Mouse (Mus musculus): ENCODE data around the gene Ccdc57. TPM values are rescaled to one million over a fixed set of nuclear protein-coding genes. Genes with fewer than 3 reads are reported as not detected.
"Not testable (repeated sequence)": the region's sequence is repeated elsewhere in the genome, so short reads cannot be mapped to it uniquely, and the experiment has no call there.

Ccdc57 gene
- polyA plus RNA-seq, 1 experiment from 2014 or later: 6.3 TPM

DNA sequence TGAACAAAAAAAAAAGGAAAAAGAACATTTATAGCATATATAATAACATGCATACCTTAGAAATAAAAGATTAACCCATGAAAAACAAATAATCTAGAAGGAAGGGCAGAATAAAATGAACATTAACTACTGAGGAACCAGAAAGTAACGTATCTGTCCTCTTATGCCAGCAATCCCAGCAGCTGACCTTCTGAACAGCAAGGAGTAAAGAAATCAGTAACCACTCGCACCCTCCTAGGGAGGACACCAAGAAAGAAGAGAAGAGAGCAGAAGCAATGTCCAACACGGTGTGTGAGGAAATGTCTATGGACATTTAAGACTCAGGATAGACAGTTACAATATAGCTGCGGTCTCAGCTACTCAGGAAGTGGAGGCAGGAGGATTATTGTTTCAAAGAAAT lies 49.7 kb downstream of the Ccdc57 start:
- Histone ChIP-seq H3K9me3 (ENCODE audit: control insufficient read depth, low read length) (no peaks in the 10 kb centered on the region), H3K4me2 (ENCODE audit: low read length) (no peak overlapping the region), H3K27me3 (replicated peaks; ENCODE audit: control insufficient read depth, insufficient read depth, low read length) (no peaks in the 10 kb centered on the region), H3K4me1 (ENCODE audit: control insufficient read depth, insufficient read depth, low read depth, low read length) (no peaks in the 10 kb centered on the region), H3K9ac (ENCODE audit: low read depth, low read length) (no peak overlapping the region), H3K27ac (ENCODE audit: low read depth, low read length) (no peak overlapping the region), H3K36me3 (ENCODE audit: control insufficient read depth, insufficient read depth, low read length) (peaks cover 27% of the 10 kb centered on the region), H3K4me3 (ENCODE audit: low read length) (no peak overlapping the region)
- ATAC-seq: no peak
- 92% methylated on average over 4 of the region's 4 CpGs for WGBS

DNA sequence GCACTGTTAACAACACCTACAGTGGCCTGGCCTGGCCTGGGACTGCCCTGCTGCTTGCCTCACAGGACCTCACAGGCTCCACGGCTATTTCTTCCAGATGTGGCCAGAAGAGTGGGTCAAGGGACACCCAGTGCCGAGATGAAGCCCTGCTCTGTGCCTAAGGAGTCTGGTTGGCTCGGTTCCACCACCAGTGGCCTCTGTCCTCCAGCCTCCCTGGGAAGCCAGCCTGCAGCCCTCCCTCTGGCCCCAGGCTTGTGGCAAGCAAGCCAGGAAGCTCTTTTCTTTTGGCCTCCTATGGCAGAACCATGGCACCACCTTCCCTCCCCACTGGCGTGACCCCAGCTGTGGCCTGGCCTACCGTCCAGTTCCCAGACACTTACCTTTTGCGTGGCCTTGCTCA lies 59.5 kb downstream of the Ccdc57 start:
- Histone ChIP-seq H3K4me3 (ENCODE audit: low read length) (no peak overlapping the region), H3K9ac (ENCODE audit: low read depth, low read length) (no peak overlapping the region), H3K4me2 (ENCODE audit: low read length) (no peak overlapping the region), H3K4me1 (ENCODE audit: control insufficient read depth, insufficient read depth, low read depth, low read length) (no peaks in the 10 kb centered on the region), H3K27ac (ENCODE audit: low read depth, low read length) (no peak overlapping the region), H3K36me3 (ENCODE audit: control insufficient read depth, insufficient read depth, low read length) (peaks cover 3% of the 10 kb centered on the region), H3K9me3 (ENCODE audit: control insufficient read depth, low read length) (no peaks in the 10 kb centered on the region), H3K27me3 (replicated peaks; ENCODE audit: control insufficient read depth, insufficient read depth, low read length) (no peaks in the 10 kb centered on the region)
- WGBS: 75% methylated on average over 6 of the region's 6 CpGs
- ATAC-seq: no peak

DNA sequence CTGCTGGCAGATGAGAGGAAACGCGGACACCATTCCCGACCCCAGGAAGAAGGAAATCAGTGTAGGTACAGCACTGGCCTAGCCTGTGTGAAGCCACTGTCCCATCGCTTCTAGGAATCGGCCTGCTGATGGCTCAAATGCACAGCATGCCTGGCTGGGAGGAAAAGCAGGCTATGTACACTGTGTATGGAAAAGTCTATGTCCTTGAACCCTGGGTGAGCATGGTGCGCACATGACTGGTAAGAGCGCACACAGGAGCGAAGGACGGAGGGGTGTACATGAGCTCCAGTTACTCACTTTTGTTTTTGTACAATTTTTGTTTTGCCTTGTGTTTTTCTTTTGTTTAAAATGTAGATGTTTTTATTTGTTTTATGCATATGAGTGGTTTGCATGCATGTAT lies 61.2 kb downstream of the Ccdc57 start:
- no peak for ATAC-seq
- no peak overlapping the region for H3K4me2 ChIP-seq (ENCODE audit: low read length)
- no peak overlapping the region for H3K9ac ChIP-seq (ENCODE audit: low read depth, low read length)
- H3K4me3 ChIP-seq (ENCODE audit: low read length): no peak overlapping the region
- no peak overlapping the region for H3K27ac ChIP-seq (ENCODE audit: low read depth, low read length)
- H3K36me3 ChIP-seq (ENCODE audit: control insufficient read depth, insufficient read depth, low read length): peaks cover 2% of the 10 kb centered on the region; the same call in 1 of the 2 replicates
- no peaks in the 10 kb centered on the region for H3K4me1 ChIP-seq (ENCODE audit: control insufficient read depth, insufficient read depth, low read depth, low read length)
- no peaks in the 10 kb centered on the region for H3K27me3 ChIP-seq (replicated peaks; ENCODE audit: control insufficient read depth, insufficient read depth, low read length)
- no peaks in the 10 kb centered on the region for H3K9me3 ChIP-seq (ENCODE audit: control insufficient read depth, low read length)
- 95% methylated on average over 9 of the region's 9 CpGs for WGBS

DNA sequence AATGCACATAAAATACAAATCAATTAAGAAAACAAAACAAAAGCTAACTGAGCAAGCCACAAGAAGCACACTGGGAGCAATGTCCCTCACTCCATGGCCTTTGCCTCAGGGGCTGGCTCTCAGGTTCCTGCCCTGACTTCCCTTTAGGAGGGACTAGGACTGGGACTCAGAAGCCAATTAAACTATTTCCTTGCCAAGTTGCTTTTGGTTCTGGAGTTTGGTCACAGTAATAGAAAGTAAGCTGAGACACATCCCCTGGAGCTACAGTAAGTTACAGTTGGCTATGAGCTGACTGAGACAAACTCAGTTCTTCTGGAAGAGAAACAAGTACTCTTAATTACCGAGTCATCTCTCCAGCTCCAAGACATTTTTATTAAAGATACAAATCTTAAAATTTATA lies 66.9 kb downstream of the Ccdc57 start:
- no peak for ATAC-seq
- 91% methylated on average over 1 of the region's 1 CpGs for WGBS
- Histone ChIP-seq H3K27me3 (replicated peaks; ENCODE audit: control insufficient read depth, insufficient read depth, low read length) (no peaks in the 10 kb centered on the region), H3K4me1 (ENCODE audit: control insufficient read depth, insufficient read depth, low read depth, low read length) (no peaks in the 10 kb centered on the region), H3K4me3 (ENCODE audit: low read length) (no peak overlapping the region), H3K4me2 (ENCODE audit: low read length) (no peak overlapping the region), H3K36me3 (ENCODE audit: control insufficient read depth, insufficient read depth, low read length) (peaks cover 6% of the 10 kb centered on the region; the same call in 1 of the 2 replicates), H3K27ac (ENCODE audit: low read depth, low read length) (no peak overlapping the region), H3K9ac (ENCODE audit: low read depth, low read length) (no peak overlapping the region), H3K9me3 (ENCODE audit: control insufficient read depth, low read length) (no peaks in the 10 kb centered on the region)

DNA sequence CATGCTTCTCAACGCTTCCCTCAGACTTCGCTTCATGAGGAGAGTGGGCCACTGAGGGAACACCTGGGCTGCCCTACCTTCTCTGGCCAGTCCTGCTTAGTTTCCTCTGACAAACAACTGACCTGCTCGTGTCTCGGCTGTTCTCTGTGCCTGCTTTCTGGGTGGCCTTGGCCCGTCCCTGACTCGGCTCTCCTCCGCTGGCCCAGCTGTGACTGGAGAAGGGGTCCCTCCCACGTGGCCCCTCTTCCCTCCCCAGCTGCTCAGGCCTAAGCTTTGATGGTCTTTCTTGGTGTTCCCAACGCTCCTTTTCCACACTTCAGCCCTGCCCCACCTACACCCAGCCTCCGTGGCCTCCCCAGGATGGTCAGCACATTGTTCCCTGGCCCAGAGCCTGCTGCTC lies 69.9 kb downstream of the Ccdc57 start:
- Histone ChIP-seq H3K36me3 (ENCODE audit: control insufficient read depth, insufficient read depth, low read length) (peaks cover 9% of the 10 kb centered on the region; the same call in 1 of the 2 replicates), H3K4me2 (ENCODE audit: low read length) (no peak overlapping the region), H3K27ac (ENCODE audit: low read depth, low read length) (no peak overlapping the region), H3K9ac (ENCODE audit: low read depth, low read length) (no peak overlapping the region), H3K9me3 (ENCODE audit: control insufficient read depth, low read length) (no peaks in the 10 kb centered on the region), H3K4me3 (ENCODE audit: low read length) (no peak overlapping the region), H3K4me1 (ENCODE audit: control insufficient read depth, insufficient read depth, low read depth, low read length) (no peaks in the 10 kb centered on the region), H3K27me3 (replicated peaks; ENCODE audit: control insufficient read depth, insufficient read depth, low read length) (no peaks in the 10 kb centered on the region)
- WGBS: 84% methylated on average over 10 of the region's 10 CpGs
- ATAC-seq: no peak

DNA sequence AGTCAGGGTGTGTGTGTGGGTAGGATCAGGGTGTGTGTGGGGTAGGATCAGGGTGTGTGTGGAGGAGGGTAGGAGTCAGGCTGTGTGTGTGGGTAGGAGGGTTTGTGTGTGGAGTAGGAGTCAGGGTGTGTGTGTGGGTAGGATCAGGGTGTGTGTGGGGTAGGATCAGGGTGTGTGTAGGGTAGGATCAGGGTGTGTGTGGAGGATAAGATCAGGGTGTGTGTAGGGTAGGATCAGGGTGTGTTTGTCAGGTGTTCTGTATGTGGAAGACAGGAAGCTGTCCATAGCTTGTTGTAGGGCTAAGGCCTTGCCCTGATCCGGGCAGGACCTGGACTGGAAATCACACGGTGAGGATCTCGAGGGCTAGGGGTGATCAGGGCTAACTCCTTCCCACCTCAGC lies 76.7 kb downstream of the Ccdc57 start:
- H3K9ac ChIP-seq (ENCODE audit: low read depth, low read length); H3K9me3 ChIP-seq (ENCODE audit: control insufficient read depth, low read length); H3K4me2 ChIP-seq (ENCODE audit: low read length); H3K4me3 ChIP-seq (ENCODE audit: low read length); H3K4me1 ChIP-seq (ENCODE audit: control insufficient read depth, insufficient read depth, low read depth, low read length); ATAC-seq; H3K27me3 ChIP-seq (replicated peaks; ENCODE audit: control insufficient read depth, insufficient read depth, low read length); H3K36me3 ChIP-seq (ENCODE audit: control insufficient read depth, insufficient read depth, low read length); H3K27ac ChIP-seq (ENCODE audit: low read depth, low read length): not testable (repeated sequence)
- 97% methylated on average over 3 of the region's 3 CpGs for WGBS

DNA sequence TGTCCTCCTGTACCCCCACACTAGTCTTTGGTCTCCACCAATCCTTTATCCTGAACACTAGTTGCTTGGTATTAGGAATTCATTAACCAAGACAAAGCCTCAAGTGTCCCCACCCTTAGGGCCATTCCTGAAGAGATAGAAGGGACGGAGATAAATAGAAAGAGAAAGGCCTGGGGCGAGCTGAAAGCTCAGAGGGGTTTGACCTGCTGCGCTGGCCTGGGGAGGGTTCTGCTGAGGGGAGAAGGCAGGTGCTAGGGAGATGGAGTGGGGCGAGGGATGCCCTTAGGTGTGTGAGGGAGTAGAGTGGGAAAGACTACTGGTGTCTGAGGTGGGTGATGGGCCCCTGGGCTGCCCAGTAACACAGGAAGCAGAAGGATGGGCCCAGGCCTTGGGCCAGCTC lies 78.9 kb downstream of the Ccdc57 start:
- no peaks in the 10 kb centered on the region for H3K27me3 ChIP-seq (replicated peaks; ENCODE audit: control insufficient read depth, insufficient read depth, low read length)
- 0 out of 2 replicates have a peak, but pooled peaks cover 4% of the 10 kb centered on the region for H3K36me3 ChIP-seq (ENCODE audit: control insufficient read depth, insufficient read depth, low read length)
- no peak overlapping the region for H3K27ac ChIP-seq (ENCODE audit: low read depth, low read length)
- ATAC-seq: no peak
- no peak overlapping the region for H3K4me2 ChIP-seq (ENCODE audit: low read length)
- 71% methylated on average over 4 of the region's 4 CpGs for WGBS
- no peaks in the 10 kb centered on the region for H3K4me1 ChIP-seq (ENCODE audit: control insufficient read depth, insufficient read depth, low read depth, low read length)
- no peaks in the 10 kb centered on the region for H3K9me3 ChIP-seq (ENCODE audit: control insufficient read depth, low read length)
- H3K9ac ChIP-seq (ENCODE audit: low read depth, low read length): no peak overlapping the region
- H3K4me3 ChIP-seq (ENCODE audit: low read length): no peak overlapping the region

DNA sequence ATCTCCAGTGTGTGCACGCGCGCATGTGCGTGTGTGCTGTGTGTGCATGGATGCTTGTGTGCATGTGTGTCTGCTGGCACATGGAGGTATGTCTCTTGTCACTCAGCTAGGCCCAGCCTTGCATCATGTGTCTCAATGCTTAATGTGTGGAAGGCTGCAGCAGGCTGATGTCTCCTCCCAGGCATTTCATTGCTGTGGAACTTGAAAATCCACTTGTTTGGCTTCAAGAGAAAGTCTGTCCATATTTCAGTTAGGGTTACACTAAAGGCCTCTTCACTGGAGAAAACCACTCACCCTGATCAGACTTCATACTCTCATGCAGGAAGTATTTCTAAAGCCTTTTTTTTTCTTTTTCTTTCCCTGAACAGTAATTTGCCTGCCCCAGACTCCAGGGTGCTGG lies 79.5 kb downstream of the Ccdc57 start:
- H3K27me3 ChIP-seq (replicated peaks; ENCODE audit: control insufficient read depth, insufficient read depth, low read length): no peaks in the 10 kb centered on the region
- ATAC-seq: no peak
- H3K27ac ChIP-seq (ENCODE audit: low read depth, low read length): no peak overlapping the region
- 100% methylated on average over 4 of the region's 4 CpGs for WGBS
- H3K4me3 ChIP-seq (ENCODE audit: low read length): no peak overlapping the region
- H3K4me2 ChIP-seq (ENCODE audit: low read length): no peak overlapping the region
- H3K9me3 ChIP-seq (ENCODE audit: control insufficient read depth, low read length): no peaks in the 10 kb centered on the region
- H3K9ac ChIP-seq (ENCODE audit: low read depth, low read length): no peak overlapping the region
- 0 out of 2 replicates have a peak, but pooled peaks cover 3% of the 10 kb centered on the region for H3K36me3 ChIP-seq (ENCODE audit: control insufficient read depth, insufficient read depth, low read length)
- H3K4me1 ChIP-seq (ENCODE audit: control insufficient read depth, insufficient read depth, low read depth, low read length): no peaks in the 10 kb centered on the region

DNA sequence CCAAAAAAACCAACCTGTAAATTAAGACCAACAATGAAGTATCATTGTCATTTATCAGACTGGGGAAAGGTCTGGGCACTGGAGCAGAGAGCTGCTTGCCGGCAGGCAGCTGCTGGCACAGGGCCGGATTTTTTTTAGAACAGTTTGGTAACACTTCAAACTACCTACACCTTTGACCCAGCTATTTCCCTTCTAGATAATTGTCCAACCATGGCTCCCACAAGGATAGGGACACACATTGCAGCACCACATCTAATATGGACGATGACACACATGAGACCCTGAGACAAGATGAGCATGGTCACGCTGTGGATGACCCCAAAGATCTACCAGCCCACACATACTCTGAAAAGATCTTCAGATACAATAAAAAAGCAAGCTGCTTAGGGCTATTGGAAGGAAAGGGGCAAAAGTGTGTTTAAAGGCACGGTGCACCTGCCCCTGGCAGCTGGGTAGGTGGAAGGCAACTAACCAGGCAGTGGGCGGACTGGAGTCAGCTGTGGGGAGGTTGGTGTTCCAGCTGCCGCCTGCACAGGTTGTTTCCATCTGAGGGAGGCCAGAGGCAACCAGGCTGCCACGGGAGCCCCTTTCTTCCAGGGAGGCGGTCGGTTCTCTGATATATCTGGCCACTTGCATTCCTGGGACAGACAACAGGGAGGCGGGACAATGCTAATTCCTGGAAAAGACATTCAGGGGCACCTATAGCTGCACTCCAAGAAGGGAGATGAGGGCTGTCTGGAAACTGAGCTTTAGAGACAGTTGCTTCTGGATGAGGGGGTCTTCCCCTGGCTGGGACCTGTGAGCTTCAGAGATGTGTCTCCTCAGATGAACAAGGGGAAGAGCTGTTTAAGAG lies 80.4 kb downstream of the Ccdc57 start:
- no peak overlapping the region for H3K4me2 ChIP-seq (ENCODE audit: low read length)
- H3K9ac ChIP-seq (ENCODE audit: low read depth, low read length): no peak overlapping the region
- H3K27ac ChIP-seq (ENCODE audit: low read depth, low read length): no peak overlapping the region
- no peaks in the 10 kb centered on the region for H3K9me3 ChIP-seq (ENCODE audit: control insufficient read depth, low read length)
- no peaks in the 10 kb centered on the region for H3K27me3 ChIP-seq (replicated peaks; ENCODE audit: control insufficient read depth, insufficient read depth, low read length)
- H3K4me3 ChIP-seq (ENCODE audit: low read length): no peak overlapping the region
- no peaks in the 10 kb centered on the region for H3K4me1 ChIP-seq (ENCODE audit: control insufficient read depth, insufficient read depth, low read depth, low read length)
- 63% methylated on average over 11 of the region's 11 CpGs for WGBS
- no peak for ATAC-seq
- 0 out of 2 replicates have a peak, but pooled peaks cover 2% of the 10 kb centered on the region for H3K36me3 ChIP-seq (ENCODE audit: control insufficient read depth, insufficient read depth, low read length)

Data from hindbrain, embryonic 16.5 days (tissue).